Mouse (Mus musculus) G1E (cell line): ENCODE data around the gene Akap12. TPM values are rescaled to one million over a fixed set of nuclear protein-coding genes. Genes with fewer than 3 reads are reported as not detected.

Source experiments
- ATAC-seq: 2 replicates; pipeline ENCODE4 v1.8.0; 2016; ENCODE audit warnings: mild to moderate bottlenecking; ENCODE audit not compliant: insufficient number of reproducible peaks, poor library complexity, low FRiP score, severe bottlenecking; ENCODE audit errors: extremely low read depth
- DNase-seq: peaks from one replicate; pipeline ENCODE4 v3.0.0; 2012; ENCODE audit warnings: low spot score
- H3K27me3 ChIP-seq: 2 replicates; pipeline ENCODE4 v1.6.1; 2012; ENCODE audit warnings: mild to moderate bottlenecking, low read length, inconsistent platforms; ENCODE audit not compliant: insufficient read depth
- H3K36me3 ChIP-seq: replicated peaks from 2 replicates; pipeline ENCODE3; 2012; ENCODE audit warnings: mild to moderate bottlenecking, inconsistent platforms
- H3K4me1 ChIP-seq: 2 replicates; pipeline ENCODE4 v1.6.1; 2012; ENCODE audit warnings: low read depth, low read length, inconsistent platforms, mixed read lengths; ENCODE audit not compliant: insufficient read depth
- H3K4me3 ChIP-seq: 2 replicates; pipeline ENCODE4 v1.5.1; 2012; ENCODE audit warnings: low read depth, mild to moderate bottlenecking, inconsistent platforms, low read length, moderate library complexity, mixed read lengths
- H3K9me3 ChIP-seq: replicated peaks from 2 replicates; pipeline ENCODE4 v1.6.1; 2012; ENCODE audit warnings: inconsistent platforms
- CTCF ChIP-seq: IDR thresholded peaks from 2 replicates; pipeline ENCODE4 v1.5.1; 2012; ENCODE audit warnings: low read depth, low read length, inconsistent platforms, mixed read lengths
- GATA1 ChIP-seq: IDR thresholded peaks from 2 replicates; pipeline ENCODE4 v1.6.1; 2012; ENCODE audit warnings: borderline replicate concordance, low read length, inconsistent platforms, mixed read lengths
- GATA2 ChIP-seq: IDR thresholded peaks from 2 replicates; pipeline ENCODE4 v1.6.1; 2012; ENCODE audit warnings: low read depth, low read length, inconsistent platforms, borderline replicate concordance
- POLR2AphosphoS5 ChIP-seq: IDR thresholded peaks from 2 replicates; pipeline ENCODE4 v1.6.1; 2012; ENCODE audit warnings: low read depth, low read length, inconsistent platforms; ENCODE audit not compliant: insufficient replicate concordance
- TAL1 ChIP-seq: conservative IDR thresholded peaks from 2 replicates; pipeline ENCODE4 v1.6.1; 2012; ENCODE audit warnings: low read depth, low read length, inconsistent platforms, mixed read lengths
- polyA plus RNA-seq: library from polyadenylated mRNA; stranded (reverse); fragments of >175 nt; gene quantifications from 2 replicates; pipeline ENCODE4 v1.2.3, GENCODE M21; 2012
- total RNA-seq, 2 experiments: library from RNA; stranded (forward) in 1 of 2; stranded (reverse) in 1 of 2; fragments of 200-1000 nt in 1 of 2; fragments of >200 nt in 1 of 2; fragmentation: Nextera tagmentation in 1 of 2; gene quantifications; 2 replicates each; pipeline ENCODE4 v1.2.3; 2014 to 2017

The Akap12 gene
- total RNA-seq (2014; fragmentation: Nextera tagmentation), result not detected in 2 replicates
- 0.11 and 0.12 TPM in 2 replicates for total RNA-seq (2017)
- polyA plus RNA-seq, result 0.01 TPM in 1 of 2 replicates, not detected in the other

- no peaks in the 10 kb centered on the region for H3K9me3 ChIP-seq
- H3K36me3 ChIP-seq, result no peaks in the 10 kb centered on the region
- DNase-seq (no peak), ATAC-seq (no peak)
- TF ChIP-seq TAL1, result no peak
- no peak for TF ChIP-seq GATA2
- no peak for TF ChIP-seq CTCF
- no peak for TF ChIP-seq POLR2AphosphoS5
- TF ChIP-seq GATA1, result no peak
- peaks cover 20% of the 10 kb centered on the region for H3K27me3 ChIP-seq
- no peaks in the 10 kb centered on the region for H3K4me1 ChIP-seq
- H3K4me3 ChIP-seq, result no peak within 1 kb of the TSS; the same call in 1 of the 2 replicates
Observed at GRCm38 (mm10) chr10:4266041-4266930, at the start of gene Akap12. Gene Akap12, plus strand, starts transcription at chr10:4266380.

- Histone ChIP-seq H3K36me3 (no peaks in the 10 kb centered on the region), H3K4me1 (no peaks in the 10 kb centered on the region), H3K9me3 (no peaks in the 10 kb centered on the region), H3K27me3 (no peaks in the 10 kb centered on the region), H3K4me3 (no peak overlapping the region)
- DNase-seq (no peak), ATAC-seq (no peak)
- TF ChIP-seq GATA1, result no peak
- no peak for TF ChIP-seq TAL1
Observed at GRCm38 (mm10) chr10:4230563-4231359, 35.4 kb upstream of the Akap12 start.

- DNase-seq (no peak), ATAC-seq (no peak)
- Histone ChIP-seq H3K4me1 (no peaks in the 10 kb centered on the region), H3K27me3 (no peaks in the 10 kb centered on the region), H3K9me3 (no peaks in the 10 kb centered on the region), H3K36me3 (no peaks in the 10 kb centered on the region), H3K4me3 (no peak overlapping the region)
- TF ChIP-seq TAL1 (no peak), GATA1 (no peak), GATA2 (no peak), CTCF (no peak), POLR2AphosphoS5 (no peak)
Observed at GRCm38 (mm10) chr10:4233102-4233501, 33.1 kb upstream of the Akap12 start.

GRCm38 (mm10) chr10:4239794-4240574 is 26.2 kb upstream of the Akap12 start:
- DNase-seq (no peak), ATAC-seq (no peak)

GRCm38 (mm10) chr10:4243591-4244300 is 22.4 kb upstream of the Akap12 start:
- ATAC-seq (no peak), DNase-seq (no peak)
- Histone ChIP-seq H3K9me3 (no peaks in the 10 kb centered on the region), H3K36me3 (no peaks in the 10 kb centered on the region), H3K4me1 (no peaks in the 10 kb centered on the region), H3K27me3 (no peaks in the 10 kb centered on the region), H3K4me3 (no peak overlapping the region)
- TF ChIP-seq CTCF (no peak), GATA2 (no peak), GATA1 (no peak), POLR2AphosphoS5 (no peak), TAL1 (no peak)

More at GRCm38 (mm10) chr10:4239794-4240574, 26.2 kb upstream of the Akap12 start:
- Histone ChIP-seq H3K9me3 (no peaks in the 10 kb centered on the region), H3K4me3 (no peak overlapping the region), H3K27me3 (no peaks in the 10 kb centered on the region), H3K4me1 (no peaks in the 10 kb centered on the region), H3K36me3 (no peaks in the 10 kb centered on the region)
- TF ChIP-seq GATA2 (no peak), CTCF (no peak), TAL1 (no peak), GATA1 (no peak), POLR2AphosphoS5 (no peak)

- DNase-seq, result no peak
- Histone ChIP-seq H3K27me3 (no peaks in the 10 kb centered on the region), H3K9me3 (no peaks in the 10 kb centered on the region), H3K4me3 (no peak overlapping the region), H3K4me1 (no peaks in the 10 kb centered on the region), H3K36me3 (no peaks in the 10 kb centered on the region)
- TF ChIP-seq TAL1, result no peak
- TF ChIP-seq GATA1, result no peak
- no peak for TF ChIP-seq GATA2
- no peak for TF ChIP-seq CTCF
- TF ChIP-seq POLR2AphosphoS5, result no peak
- no peak for ATAC-seq
Observed at GRCm38 (mm10) chr10:4245812-4246211, 20.4 kb upstream of the Akap12 start.
